Mouse (Mus musculus) small intestine, adult 2 months (tissue): ENCODE measurements around the gene Vti1a. TPM values are rescaled to one million over a fixed set of nuclear protein-coding genes. Genes with fewer than 3 reads are reported as not detected.

Experiments used
- H3K27ac ChIP-seq: fragments of 200-500 bp; 2 replicates; pipeline ENCODE4 v1.5.1; 2012; ENCODE audit warnings: low read depth, low read length, control low read depth, inconsistent platforms; ENCODE audit not compliant: insufficient read depth
- H3K27me3 ChIP-seq: fragments of 200-500 bp; 2 replicates; pipeline ENCODE4 v1.6.1; 2012; ENCODE audit warnings: mild to moderate bottlenecking, moderate library complexity, low read length, inconsistent platforms; ENCODE audit not compliant: control insufficient read depth, insufficient read depth
- H3K36me3 ChIP-seq: fragments of 200-500 bp; 2 replicates; pipeline ENCODE4 v1.6.1; 2012; ENCODE audit warnings: mild to moderate bottlenecking, low read length, control low read depth, inconsistent platforms; ENCODE audit not compliant: control insufficient read depth, insufficient read depth
- H3K4me1 ChIP-seq: fragments of 200-500 bp; 2 replicates; pipeline ENCODE4 v1.6.1; 2012; ENCODE audit warnings: low read length, inconsistent platforms, mixed read lengths; ENCODE audit not compliant: control insufficient read depth, insufficient read depth, insufficient read length
- H3K4me3 ChIP-seq: fragments of 200-500 bp; 2 replicates; pipeline ENCODE4 v1.5.1; 2012; ENCODE audit warnings: low read depth, mild to moderate bottlenecking, control low read depth, inconsistent platforms, low read length, moderate library complexity
- CTCF ChIP-seq: fragments of 200-500 bp; IDR thresholded peaks from 2 replicates; pipeline ENCODE4 v1.5.1; 2012; ENCODE audit warnings: low read depth, mild to moderate bottlenecking, control low read depth, inconsistent platforms, low read length, moderate library complexity, mixed read lengths; ENCODE audit not compliant: insufficient replicate concordance, insufficient read length; ENCODE audit errors: extremely low read depth
- POLR2A ChIP-seq: fragments of 200-500 bp; IDR thresholded peaks from 2 replicates; pipeline ENCODE4 v1.6.1; 2012; ENCODE audit warnings: low read depth, mild to moderate bottlenecking, control low read depth, inconsistent platforms, low read length, moderate library complexity
- WGBS: fragments of 180-500 bp; shearing (Covaris S2); methylation state at CpG from one replicate; pipeline ENCODE4 v1.1.7; 2018; 5-methylcytosine and 5-hydroxymethylcytosine counted together
- polyA plus RNA-seq: library from polyadenylated mRNA; depleted of rRNA; stranded (reverse); fragments of >200 nt; gene quantifications from 2 replicates; pipeline ENCODE4 v1.2.3, GENCODE M21; 2012

Vti1a gene
- polyA plus RNA-seq, 1 experiment, result 8.1 TPM

GRCm38 (mm10) chr19:55609806-55610205 is 293.7 kb downstream of the Vti1a start:
- Histone ChIP-seq H3K4me1 (no peaks in the 10 kb centered on the region), H3K36me3 (no peaks in the 10 kb centered on the region), H3K4me3 (no peak overlapping the region), H3K27ac (no peak overlapping the region), H3K27me3 (no peaks in the 10 kb centered on the region)
- TF ChIP-seq POLR2A (no peak), CTCF (no peak)
- 83% methylated on average over 3 of the region's 3 CpGs for WGBS

GRCm38 (mm10) chr19:55615743-55616142 is 299.6 kb downstream of the Vti1a start:
- TF ChIP-seq POLR2A (no peak), CTCF (no peak)
- H3K4me1 ChIP-seq, result 0 out of 2 replicates have a peak, but pooled peaks cover 3% of the 10 kb centered on the region
- no peak overlapping the region for H3K27ac ChIP-seq
- no peaks in the 10 kb centered on the region for H3K27me3 ChIP-seq
- peaks cover 2% of the 10 kb centered on the region; the same call in 1 of the 2 replicates for H3K36me3 ChIP-seq
- no peak overlapping the region for H3K4me3 ChIP-seq
- WGBS, result 84% methylated on average over 5 of the region's 5 CpGs

GRCm38 (mm10) chr19:55616276-55616675 is 300.2 kb downstream of the Vti1a start:
- TF ChIP-seq CTCF (no peak), POLR2A (no peak)
- H3K27me3 ChIP-seq, result no peaks in the 10 kb centered on the region
- 94% methylated on average over 7 of the region's 7 CpGs for WGBS

DNA sequence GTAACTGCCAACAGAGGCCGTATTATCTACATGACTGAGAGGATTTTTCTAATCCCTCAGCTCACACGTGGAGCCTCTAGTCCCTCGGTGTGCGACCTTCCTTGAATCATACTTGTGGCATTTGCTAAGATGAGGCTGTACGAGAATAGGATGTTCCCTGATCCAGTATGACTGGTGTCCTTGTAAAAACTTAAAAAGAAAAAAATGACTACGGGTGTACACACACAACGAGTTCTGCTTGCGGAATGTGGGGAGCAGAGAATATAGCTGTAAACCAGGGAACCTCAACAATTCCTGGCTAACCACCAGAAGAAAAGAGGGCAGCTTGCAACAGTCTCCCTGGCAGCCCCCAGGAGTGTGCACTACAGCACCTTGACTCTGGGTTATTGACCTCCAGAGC is 300.8 kb downstream of the Vti1a start:
- Histone ChIP-seq H3K27ac (no peak overlapping the region), H3K36me3 (peaks cover 2% of the 10 kb centered on the region; the same call in 1 of the 2 replicates), H3K4me1 (0 out of 2 replicates have a peak, but pooled peaks cover 3% of the 10 kb centered on the region), H3K4me3 (no peak overlapping the region), H3K27me3 (no peaks in the 10 kb centered on the region)
- WGBS, result 91% methylated on average over 8 of the region's 8 CpGs
- TF ChIP-seq CTCF, result no peak
- TF ChIP-seq POLR2A, result no peak

More at GRCm38 (mm10) chr19:55616276-55616675, 300.2 kb downstream of the Vti1a start:
- Histone ChIP-seq H3K27ac (no peak overlapping the region), H3K36me3 (peaks cover 2% of the 10 kb centered on the region; the same call in 1 of the 2 replicates), H3K4me3 (no peak overlapping the region), H3K4me1 (0 out of 2 replicates have a peak, but pooled peaks cover 3% of the 10 kb centered on the region)

DNA sequence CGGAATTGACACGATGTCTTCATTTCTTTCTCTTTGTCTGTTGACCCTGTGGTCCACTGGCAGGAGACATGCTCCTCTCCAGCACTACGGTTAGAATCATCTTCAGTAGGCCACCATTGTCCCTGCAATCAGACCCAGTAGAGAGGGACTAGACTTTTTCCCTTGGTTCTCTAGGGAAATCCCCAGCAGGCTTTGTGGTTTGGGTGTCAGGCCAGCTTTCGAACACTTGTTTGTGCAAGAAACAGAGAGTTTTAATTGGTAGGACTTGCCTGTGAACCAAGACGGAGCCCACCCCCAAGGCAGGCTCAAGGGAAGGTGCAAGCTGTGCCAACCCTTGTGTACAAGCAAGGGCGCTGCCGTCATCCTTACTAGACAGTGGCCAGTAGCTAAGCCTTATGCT is 302.5 kb downstream of the Vti1a start:
- Histone ChIP-seq H3K36me3 (peaks cover 2% of the 10 kb centered on the region; the same call in 1 of the 2 replicates), H3K27ac (no peak overlapping the region), H3K4me1 (0 out of 2 replicates have a peak, but pooled peaks cover 3% of the 10 kb centered on the region), H3K4me3 (no peak overlapping the region), H3K27me3 (no peaks in the 10 kb centered on the region)
- TF ChIP-seq POLR2A (no peak), CTCF (no peak)
- WGBS, result 91% methylated on average over 7 of the region's 7 CpGs

GRCm38 (mm10) chr19:55620411-55621008 is 304.4 kb downstream of the Vti1a start:
- TF ChIP-seq CTCF, result no peak
- no peak for TF ChIP-seq POLR2A
- H3K4me1 ChIP-seq, result 0 out of 2 replicates have a peak, but pooled peaks cover 3% of the 10 kb centered on the region
- peaks cover 2% of the 10 kb centered on the region; the same call in 1 of the 2 replicates for H3K36me3 ChIP-seq
- H3K27ac ChIP-seq, result no peak overlapping the region
- no peak overlapping the region for H3K4me3 ChIP-seq
- no peaks in the 10 kb centered on the region for H3K27me3 ChIP-seq
- WGBS, result 75% methylated on average over 14 of the region's 14 CpGs

DNA sequence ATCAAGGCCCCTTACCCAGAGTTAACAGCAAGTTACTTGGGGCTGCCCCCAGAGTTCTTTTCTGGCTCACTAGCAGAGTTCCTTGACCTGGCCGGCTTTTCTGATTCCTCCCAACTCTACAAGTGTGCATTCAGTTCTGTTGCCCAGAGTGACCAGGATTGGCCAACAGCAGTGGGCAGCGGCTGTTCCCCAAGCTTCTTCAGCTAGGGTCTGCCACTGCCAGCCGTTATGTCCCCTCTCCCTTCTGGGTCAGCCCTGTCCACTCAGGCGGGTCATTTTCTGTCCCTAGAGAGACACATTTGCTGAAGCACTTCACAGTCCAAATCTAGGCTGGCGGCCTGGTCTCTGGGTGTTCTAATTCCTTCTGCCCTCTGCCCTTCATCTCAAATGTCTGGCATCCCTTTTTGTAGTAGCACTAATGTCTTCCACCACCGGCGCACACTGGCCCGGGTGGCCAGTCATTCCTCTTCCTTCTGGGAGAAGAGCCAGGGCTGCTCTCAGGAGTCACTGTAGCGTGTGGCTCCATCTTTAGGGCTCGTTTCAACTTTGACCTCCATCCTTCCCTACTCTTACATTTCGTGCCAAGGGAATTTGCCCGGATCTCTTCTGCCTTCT is 305.0 kb downstream of the Vti1a start:
- no peak overlapping the region for H3K27ac ChIP-seq
- H3K4me1 ChIP-seq, result 0 out of 2 replicates have a peak, but pooled peaks cover 3% of the 10 kb centered on the region
- H3K36me3 ChIP-seq, result no peaks in the 10 kb centered on the region
- no peaks in the 10 kb centered on the region for H3K27me3 ChIP-seq
- TF ChIP-seq CTCF (no peak), POLR2A (no peak)
- no peak overlapping the region for H3K4me3 ChIP-seq
- WGBS, result 86% methylated on average over 12 of the region's 12 CpGs
